Mouse (Mus musculus): ENCODE results near the gene Nat8f1.
"Not testable (repeated sequence)": the region's sequence is repeated elsewhere in the genome, so short reads cannot be mapped to it uniquely, and the experiment has no call there.

Gene Nat8f1

GRCm38 (mm10) chr6:85915539-85916513, at the start of gene Nat8f1:
Gene Nat8f1, minus strand, starts transcription at chr6:85915687.
- peak; percentile 91 for DNase-seq (ENCODE audit: low read depth, low spot score)

DNA sequence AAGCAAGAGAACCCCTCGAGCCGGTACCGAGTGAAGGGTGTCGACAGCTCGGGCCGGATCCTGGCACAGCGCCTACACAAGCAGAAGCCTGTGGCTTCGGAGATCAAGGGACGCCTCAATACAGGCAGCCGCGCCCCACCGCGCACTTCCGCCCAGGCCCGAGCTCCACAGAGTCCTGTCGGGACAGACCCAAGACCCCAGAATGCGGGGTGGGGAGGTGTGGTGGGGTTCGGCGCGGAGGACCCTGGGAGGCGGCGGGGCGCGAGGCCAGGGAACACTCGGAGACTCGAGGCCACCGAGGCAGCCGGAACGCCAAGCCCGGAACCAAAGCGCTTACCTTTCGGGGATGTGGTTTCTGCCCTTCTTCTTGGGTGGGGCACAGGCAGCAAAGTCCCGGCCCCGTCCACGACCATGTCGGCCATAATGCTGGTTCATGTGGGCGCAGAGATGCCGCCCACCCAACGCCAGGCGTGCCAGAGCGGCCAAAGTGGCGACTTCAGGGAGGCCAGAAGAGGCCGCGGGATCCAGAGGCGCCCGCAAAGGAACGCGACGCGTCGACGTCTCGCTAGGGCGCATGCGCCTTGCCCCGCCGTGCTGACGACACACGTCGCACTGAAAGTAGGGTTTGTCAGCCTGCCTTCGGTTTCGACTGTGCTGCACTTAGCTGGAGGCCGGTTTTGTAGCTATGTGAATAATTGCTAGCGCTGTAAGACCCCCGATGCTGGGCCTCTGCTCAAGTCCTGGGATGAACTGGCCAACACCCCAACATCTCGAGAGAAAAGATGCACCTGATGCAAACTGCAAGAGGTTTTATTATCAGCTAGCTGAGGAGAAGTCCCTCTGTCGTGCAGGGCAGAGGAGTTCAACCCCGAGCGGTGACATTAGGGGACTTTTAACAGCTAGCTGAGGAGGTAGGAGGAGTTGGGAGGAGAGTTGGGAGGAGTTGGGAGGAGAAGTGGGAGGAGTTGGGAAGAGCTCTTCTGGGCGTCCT, 45.9 kb upstream of the Nat8f1 start, which contains the start of gene Dusp11:
Dusp11 (minus strand) TSS at position 567 of the 991 bp plus-strand sequence.
- DNase-seq (ENCODE audit: low read depth, low spot score): peak; percentile 96

GRCm38 (mm10) chr6:85957581-85957980, 42.1 kb upstream of the Nat8f1 start:
- DNase-seq (ENCODE audit: low read depth, low spot score): no peak

DNA sequence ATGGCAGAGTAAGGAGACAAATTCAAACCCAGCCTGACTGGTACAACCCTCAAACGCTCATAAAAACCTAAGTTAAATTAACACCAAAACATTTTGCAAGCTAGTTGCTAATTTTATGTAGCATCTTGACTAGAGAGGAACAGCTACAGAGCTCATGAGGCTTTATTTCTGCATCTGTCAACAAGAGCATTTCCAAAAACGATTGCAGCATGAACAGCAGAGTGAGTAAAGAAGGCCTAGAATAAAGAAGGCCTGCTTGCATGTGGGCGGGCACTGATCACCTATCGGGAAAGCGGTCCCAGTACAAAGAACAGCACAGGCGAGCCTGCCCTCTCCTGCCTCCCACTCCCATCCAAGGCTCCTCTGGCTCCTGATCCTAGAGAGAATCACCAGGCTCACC, 33.1 kb upstream of the Nat8f1 start:
- DNase-seq (ENCODE audit: low read depth, low spot score): no peak

DNA sequence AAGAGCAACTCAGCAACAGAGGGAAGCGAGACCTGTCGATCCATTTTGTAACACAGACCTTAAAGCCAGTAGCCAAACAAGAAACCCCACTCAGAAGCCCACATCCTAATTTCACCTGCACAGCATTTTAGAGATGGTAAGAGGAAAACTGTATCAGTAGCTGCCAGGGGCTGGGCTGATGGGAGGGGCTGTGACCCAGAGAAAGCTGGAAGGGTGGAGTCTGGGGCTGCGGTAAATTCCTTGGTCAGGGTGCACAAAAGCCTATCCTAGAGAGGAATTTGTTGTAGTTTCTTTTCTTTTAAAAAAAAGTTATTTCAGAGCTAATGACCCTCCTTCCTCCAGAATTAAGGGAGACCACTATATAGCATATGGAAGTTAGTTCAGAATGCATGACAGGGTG, 27.0 kb upstream of the Nat8f1 start:
- DNase-seq (ENCODE audit: low read depth, low spot score): no peak

DNA sequence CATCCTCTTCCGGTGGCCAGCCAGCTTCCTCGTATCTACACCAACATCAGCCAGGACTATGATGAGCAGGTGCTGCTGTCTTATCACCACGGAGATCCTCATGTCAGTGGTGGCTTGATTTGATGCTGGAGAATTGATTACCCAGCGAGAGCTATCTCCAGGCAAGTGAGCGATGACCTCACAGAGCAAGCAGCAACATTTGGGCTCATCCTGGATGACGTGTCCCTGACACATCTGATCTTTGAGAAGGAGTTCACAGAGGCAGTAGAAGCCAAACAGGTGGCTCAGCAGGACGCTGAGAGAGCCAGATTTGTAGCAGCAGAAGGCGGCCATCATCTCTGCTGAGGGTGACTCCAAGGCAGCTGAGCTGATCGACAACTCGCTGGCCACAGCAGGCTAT, 23.2 kb upstream of the Nat8f1 start:
- peak; percentile 17 for DNase-seq (ENCODE audit: low read depth, low spot score)

- DNase-seq (ENCODE audit: low read depth, low spot score): peak; percentile 74
Observed at GRCm38 (mm10) chr6:85936508-85937465, 21.3 kb upstream of the Nat8f1 start.

DNA sequence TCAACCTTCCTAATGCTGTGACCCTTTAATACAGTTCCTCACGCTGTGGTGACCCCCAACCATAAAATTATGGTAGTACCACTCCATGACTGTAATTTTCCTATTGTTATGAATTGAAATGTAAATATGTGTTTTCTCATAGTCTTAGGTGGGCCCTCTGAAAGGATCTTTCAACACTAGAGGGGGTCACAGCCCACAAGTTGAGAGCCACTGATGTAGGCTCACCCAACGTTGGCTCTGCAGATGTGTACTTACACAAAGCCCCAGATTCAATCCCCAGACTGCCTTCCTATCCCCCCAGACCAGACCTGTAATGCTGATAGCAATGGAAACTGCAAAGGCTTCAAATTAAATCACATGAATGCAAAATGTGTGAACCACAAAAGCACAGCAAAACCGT, 20.2 kb upstream of the Nat8f1 start:
- peak; percentile 34 for DNase-seq (ENCODE audit: low read depth, low spot score)

GRCm38 (mm10) chr6:85934047-85934446, 18.6 kb upstream of the Nat8f1 start:
- no peak for DNase-seq (ENCODE audit: low read depth, low spot score)

DNA sequence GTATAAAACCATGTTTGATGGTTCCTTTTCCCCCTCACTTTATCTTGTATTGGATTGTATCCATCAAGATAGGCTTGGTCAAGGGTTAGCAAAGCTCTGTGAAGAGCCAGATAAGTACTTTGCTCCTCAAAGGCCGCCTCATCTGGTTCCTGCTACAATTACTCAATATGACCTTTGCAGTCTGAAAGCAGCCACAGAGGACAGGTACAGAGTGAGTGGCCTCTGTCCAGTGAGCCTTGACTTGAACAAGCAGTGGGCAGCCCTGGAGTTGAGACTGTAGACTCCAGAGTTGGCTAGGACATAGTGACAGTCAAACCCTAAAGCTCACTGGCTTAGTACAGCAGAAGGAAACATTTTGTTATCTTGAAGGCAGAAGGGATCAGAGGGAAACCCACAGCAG, 13.8 kb upstream of the Nat8f1 start:
- no peak for DNase-seq (ENCODE audit: low read depth, low spot score)

GRCm38 (mm10) chr6:85927476-85928464, 12.3 kb upstream of the Nat8f1 start:
- no peak for DNase-seq (ENCODE audit: low read depth, low spot score)

DNA sequence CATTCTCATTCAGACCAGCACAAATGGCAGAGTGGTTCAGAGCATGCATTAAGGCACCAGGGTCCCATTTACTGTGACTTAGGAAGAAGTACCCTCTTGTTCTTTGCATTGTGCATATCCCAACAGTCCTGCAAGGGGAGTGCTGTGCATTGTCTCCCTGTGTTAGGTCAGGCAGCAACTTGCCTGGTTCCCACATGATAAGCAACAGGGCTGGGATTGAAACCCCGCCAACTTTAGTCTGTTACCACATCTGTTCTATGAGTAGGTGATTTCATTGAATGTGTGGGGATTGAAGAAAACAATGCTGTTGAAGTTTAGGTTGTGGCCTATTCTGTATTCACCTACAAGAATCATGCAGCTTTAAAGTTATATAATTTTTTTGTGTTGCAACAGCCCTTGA, 11.2 kb upstream of the Nat8f1 start:
- DNase-seq (ENCODE audit: low read depth, low spot score): no peak

DNA sequence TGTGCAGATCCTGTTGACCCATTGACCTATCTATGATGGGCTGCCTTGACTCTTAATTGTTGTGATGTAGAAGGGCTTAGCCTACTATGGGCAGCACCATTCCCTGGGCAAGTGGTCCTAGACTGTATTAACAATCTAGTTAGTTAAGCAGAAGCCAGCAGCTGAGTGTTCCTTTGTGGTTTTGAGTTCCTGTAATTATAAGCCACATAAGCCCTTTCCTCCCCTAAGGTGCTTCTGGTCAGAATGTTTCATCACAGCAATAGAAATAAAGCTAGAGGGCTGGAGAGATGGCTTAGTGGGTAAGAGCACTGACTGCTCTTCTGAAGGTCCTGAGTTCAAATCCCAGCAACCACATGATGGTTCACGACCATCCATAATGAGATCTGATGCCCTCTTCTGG, 8.2 kb upstream of the Nat8f1 start:
- DNase-seq (ENCODE audit: low read depth, low spot score): no peak

- DNase-seq (ENCODE audit: low read depth, low spot score): no peak
Observed at GRCm38 (mm10) chr6:85919401-85919800, 3.9 kb upstream of the Nat8f1 start.

DNA sequence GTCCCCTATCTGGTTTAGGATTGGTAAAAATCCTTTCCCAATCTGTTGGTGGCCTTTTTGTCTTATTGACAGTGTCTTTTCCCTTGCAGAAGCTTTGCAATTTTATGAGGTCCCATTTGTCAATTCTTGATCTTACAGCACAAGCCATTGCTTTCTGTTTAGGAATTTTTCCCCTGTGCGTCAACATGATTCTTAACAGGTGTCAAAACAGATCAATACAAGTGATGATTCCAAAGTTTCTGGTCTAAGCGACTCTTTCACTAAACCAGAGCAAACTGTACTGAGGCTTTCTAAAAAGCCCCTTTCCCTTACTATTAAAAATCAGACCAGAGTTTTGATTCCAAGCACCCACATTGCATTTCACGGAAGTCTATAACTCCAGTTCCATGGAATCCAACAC, 2.9 kb upstream of the Nat8f1 start:
- not testable (repeated sequence) for DNase-seq (ENCODE audit: low read depth, low spot score)

DNA sequence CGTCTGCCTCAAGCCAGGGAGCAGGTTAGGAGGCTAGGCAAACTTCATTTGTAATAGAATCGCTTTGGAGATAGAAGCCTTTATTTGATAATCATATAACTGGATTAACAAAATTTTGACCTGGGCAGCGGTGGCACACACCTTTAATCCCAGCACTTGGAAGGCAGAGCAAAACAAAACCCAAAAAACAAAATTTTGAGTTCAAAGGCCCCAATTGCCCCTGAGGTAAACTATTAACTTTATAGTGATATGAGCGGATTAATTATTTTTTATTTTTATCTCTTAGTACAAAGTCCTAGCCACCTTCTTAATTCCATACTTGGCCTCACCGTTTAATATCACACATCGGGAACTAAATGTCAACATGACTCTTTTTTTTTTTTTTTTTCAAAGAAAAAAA, 1.1 kb upstream of the Nat8f1 start:
- DNase-seq (ENCODE audit: low read depth, low spot score): no peak

DNA sequence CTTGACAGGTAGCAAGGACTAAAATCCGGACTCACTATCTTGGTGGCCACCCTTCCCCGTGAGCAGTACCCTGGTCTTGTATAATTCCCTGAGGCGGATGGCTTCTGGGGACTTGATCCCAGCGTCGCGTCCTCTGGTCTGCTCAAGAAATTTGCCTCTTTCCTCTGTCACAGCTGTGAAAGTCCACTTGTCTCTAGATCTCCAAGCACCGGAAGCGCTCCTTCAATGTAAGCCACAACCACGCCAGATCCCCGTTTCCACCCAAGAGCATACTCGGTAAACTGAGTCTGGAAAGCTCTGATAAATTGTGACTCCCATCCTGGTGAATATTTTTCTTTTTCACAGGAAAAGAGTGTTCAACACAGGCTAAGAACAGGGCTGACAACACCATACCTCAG, 347 bp downstream of the Nat8f1 start:
- peak; percentile 46 for DNase-seq (ENCODE audit: low read depth, low spot score)

- no peak for DNase-seq (ENCODE audit: low read depth, low spot score)
Observed at GRCm38 (mm10) chr6:85911587-85911986, 3.9 kb downstream of the Nat8f1 start, which contains the start of gene Tprkb. Gene Tprkb, plus strand, starts transcription at chr6:85911865.

- no peak for DNase-seq (ENCODE audit: low read depth, low spot score)
Observed at GRCm38 (mm10) chr6:85909704-85910103, 5.8 kb downstream of the Nat8f1 start.

DNA sequence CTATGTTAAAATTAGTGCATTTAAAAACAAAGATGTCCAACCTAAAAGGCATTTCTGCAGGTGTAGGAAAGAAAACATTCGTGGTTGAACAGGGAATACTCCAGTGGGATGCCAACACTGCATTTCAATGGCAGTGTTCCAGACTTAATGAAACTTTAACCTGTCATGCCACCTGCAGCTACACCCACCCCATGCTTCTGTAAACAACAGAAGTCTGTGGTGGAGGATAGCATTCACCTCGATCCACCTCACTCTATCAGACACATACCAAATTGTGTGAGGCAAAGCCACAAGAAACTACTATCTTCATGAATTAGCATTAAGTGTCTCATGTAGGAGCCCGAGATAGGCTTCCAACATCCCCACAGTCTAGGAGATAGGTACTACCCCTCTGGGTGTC, 7.1 kb downstream of the Nat8f1 start:
- DNase-seq (ENCODE audit: low read depth, low spot score): no peak
